Mouse (Mus musculus) right cerebral cortex, postnatal 10 days (tissue): ENCODE data around the gene Ascl2.
A peak's percentile ranks its signal among the peaks of the same experiment; 100 is the strongest.

ENCODE experiments used
- DNase-seq, 2 experiments: peaks; one replicate each; pipeline ENCODE4 v3.0.0; 2021; ENCODE audit warnings: low spot score in 2 of 2

The Ascl2 gene

GRCm38 (mm10) chr7:142968809-142969511 is at the start of gene Ascl2:
Ascl2 (minus strand) TSS chr7:142969264.
- DNase-seq: peak; percentile 28 to 45

GRCm38 (mm10) chr7:143017181-143017580 is 48.1 kb upstream of the Ascl2 start:
- DNase-seq: no peak

- no peak for DNase-seq
Observed at GRCm38 (mm10) chr7:143016424-143017142, 47.5 kb upstream of the Ascl2 start.

GRCm38 (mm10) chr7:143015755-143016423 is 46.8 kb upstream of the Ascl2 start:
- DNase-seq: peak; percentile 73 to 74

- DNase-seq: peak in 1 of 2 experiments; percentile 44
Observed at GRCm38 (mm10) chr7:143014862-143015659, 46.0 kb upstream of the Ascl2 start.

- DNase-seq: peak; percentile 52 to 55
Observed at GRCm38 (mm10) chr7:143013420-143014178, 44.5 kb upstream of the Ascl2 start.

- peak; percentile 52 to 57 for DNase-seq
Observed at GRCm38 (mm10) chr7:143012230-143012875, 43.3 kb upstream of the Ascl2 start.

- DNase-seq: no peak
Observed at GRCm38 (mm10) chr7:143011226-143011625, 42.2 kb upstream of the Ascl2 start.

- DNase-seq: no peak
Observed at GRCm38 (mm10) chr7:143009996-143010395, 40.9 kb upstream of the Ascl2 start.

- DNase-seq: no peak
Observed at GRCm38 (mm10) chr7:143008996-143009665, 40.1 kb upstream of the Ascl2 start.

- DNase-seq: no peak
Observed at GRCm38 (mm10) chr7:143008370-143008926, 39.4 kb upstream of the Ascl2 start.

- peak; percentile 94 to 95 for DNase-seq
Observed at GRCm38 (mm10) chr7:143007599-143008369, 38.7 kb upstream of the Ascl2 start.

GRCm38 (mm10) chr7:143006756-143007598 is 37.9 kb upstream of the Ascl2 start:
- DNase-seq: no peak

GRCm38 (mm10) chr7:143006097-143006755 is 37.2 kb upstream of the Ascl2 start:
- no peak for DNase-seq

- DNase-seq: no peak
Observed at GRCm38 (mm10) chr7:143005344-143006096, 36.5 kb upstream of the Ascl2 start.

GRCm38 (mm10) chr7:143004727-143005343 is 35.8 kb upstream of the Ascl2 start, which contains the start of gene Tspan32:
Tspan32 (plus strand) TSS chr7:143005046.
- DNase-seq: no peak
